Mouse (Mus musculus) ES-E14 (cell line): ENCODE data around the gene Ap3d1.

ENCODE experiments used
- CHD2 ChIP-seq: IDR thresholded peaks from 2 replicates; pipeline ENCODE4 v1.6.1; 2014; ENCODE audit warnings: mild to moderate bottlenecking, low read depth, low read length, inconsistent platforms
- HCFC1 ChIP-seq: IDR thresholded peaks from 2 replicates; pipeline ENCODE4 v1.6.1; 2012; ENCODE audit warnings: low read length, inconsistent platforms, borderline replicate concordance; ENCODE audit not compliant: insufficient read depth

- no peak for TF ChIP-seq CHD2
- peak; percentile 35; the same call in 1 of the 2 replicates for TF ChIP-seq HCFC1
Observed at GRCm38 (mm10) chr10:80748609-80749008, 6.5 kb upstream of the Ap3d1 start.
